Mouse (Mus musculus): ENCODE results near the gene Mgarp.
A peak's percentile ranks its signal among the peaks of the same experiment; 100 is the strongest.
"Not testable (repeated sequence)": the region's sequence is repeated elsewhere in the genome, so short reads cannot be mapped to it uniquely, and the experiment has no call there.

Gene Mgarp

GRCm38 (mm10) chr3:51397700-51398299 lies 1.3 kb upstream of the Mgarp start:
- DNase-seq (ENCODE audit: extremely low spot score, low spot score): no peak

DNA sequence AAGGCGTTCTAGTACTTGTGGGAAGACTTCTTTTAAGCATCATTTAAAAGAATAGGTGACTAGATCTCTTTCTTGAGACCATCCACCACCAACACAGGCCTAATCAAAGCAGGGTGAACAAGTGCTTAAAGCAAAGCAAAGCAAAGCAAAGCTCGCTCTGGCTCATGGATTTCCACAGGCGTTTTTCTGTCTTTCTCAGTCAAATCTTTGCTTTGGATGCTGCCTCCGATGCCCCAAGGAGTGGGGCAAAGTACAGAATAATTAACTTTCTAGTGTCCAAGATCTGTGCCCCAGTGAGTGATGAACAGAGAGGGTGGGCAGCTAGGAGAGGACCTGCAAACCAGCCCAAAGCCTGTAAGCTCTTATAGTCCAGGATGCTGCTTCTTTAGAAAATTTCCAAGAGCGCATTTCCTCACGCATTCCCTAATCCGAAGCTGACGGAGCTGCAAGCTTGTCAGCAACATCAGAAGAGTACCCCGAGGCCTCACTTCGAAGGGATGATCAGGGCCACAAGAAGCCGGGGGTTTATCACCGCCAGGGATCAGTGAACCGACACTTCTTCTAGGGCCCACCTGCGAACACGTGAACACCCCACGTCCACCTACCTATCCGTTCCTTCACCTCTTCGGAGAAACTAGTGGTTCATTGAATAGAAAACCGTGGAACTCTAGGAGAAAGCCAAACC lies 935 bp downstream of the Mgarp start:
- no peak for DNase-seq (ENCODE audit: extremely low spot score, low spot score)

DNA sequence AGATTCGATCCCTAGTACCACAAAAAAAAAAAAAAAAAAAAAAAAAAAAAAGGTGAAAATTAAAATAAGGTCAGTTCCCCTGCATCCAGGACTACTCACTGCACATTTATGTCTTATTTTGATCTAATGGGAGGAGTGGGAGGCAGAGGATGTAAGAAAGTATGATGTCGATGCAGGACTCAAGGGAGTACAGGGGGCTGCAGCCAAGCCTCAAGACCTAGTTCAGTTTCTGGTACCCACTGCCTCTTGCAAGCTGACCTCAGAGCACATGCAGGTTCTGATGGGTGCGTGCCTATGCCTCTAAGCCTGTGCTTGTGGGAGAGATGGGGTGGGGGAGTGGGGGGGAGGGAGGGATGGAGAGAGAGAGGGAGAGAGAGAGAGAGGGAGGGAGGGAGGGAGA lies 1.7 kb downstream of the Mgarp start:
- no peak for DNase-seq (ENCODE audit: extremely low spot score, low spot score)

GRCm38 (mm10) chr3:51393651-51394050 lies 2.9 kb downstream of the Mgarp start:
- DNase-seq (ENCODE audit: extremely low spot score, low spot score): no peak

DNA sequence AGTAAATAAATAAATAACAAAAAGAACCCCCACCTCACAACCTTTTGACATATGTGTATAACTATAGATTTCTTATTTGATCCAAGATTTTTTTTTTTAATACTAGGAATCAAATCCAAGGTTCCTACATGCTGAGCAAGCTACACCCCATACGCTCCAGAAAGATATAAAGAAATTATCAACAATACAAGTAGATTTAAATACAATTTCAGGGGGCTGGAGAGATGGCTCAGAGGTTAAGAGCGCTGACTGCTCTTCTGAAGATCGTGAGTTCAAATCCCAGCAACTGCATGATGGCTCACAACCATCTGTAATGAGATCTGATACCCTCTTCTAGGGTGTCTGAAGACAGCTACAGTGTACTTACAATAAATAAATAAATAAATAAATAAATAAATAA lies 3.5 kb downstream of the Mgarp start:
- not testable (repeated sequence) for DNase-seq (ENCODE audit: extremely low spot score, low spot score)

DNA sequence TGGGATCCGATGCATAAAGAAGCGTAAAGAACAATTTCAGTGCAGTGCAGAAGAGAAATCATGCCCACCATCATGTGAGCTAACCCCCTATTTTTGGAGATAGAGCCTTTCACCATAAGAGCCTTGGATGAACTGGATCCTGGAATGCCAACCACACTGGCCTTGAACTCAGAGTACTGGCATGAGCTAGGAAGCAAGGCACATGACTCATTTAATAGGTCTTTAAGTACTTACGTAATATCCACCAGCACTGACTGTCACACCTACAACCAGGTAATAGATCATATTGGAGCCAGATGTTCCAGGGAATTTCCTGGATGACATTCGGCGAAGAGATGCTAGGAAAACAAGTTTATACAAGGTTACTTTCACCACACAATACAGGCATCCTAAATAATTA lies 4.9 kb downstream of the Mgarp start:
- DNase-seq (ENCODE audit: extremely low spot score, low spot score): no peak

DNA sequence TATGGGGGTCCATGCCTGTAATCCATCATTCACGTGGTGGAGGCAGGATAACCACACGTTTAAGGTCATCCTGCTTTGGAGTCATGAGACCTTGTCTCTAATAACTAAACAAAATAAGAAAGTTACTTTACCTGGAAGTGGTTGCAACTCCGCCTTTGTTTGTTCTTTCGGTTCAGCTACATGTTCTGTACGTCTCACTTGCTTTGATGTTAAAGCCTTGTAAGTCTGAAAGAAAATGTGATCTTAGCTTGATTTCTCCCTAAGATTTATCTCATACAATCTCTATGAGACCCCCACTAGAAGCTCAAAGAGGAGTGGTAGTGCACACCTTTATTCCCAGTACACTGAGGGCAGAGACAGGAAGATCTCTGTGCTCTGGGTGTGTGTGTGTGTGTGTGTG lies 5.4 kb downstream of the Mgarp start:
- no peak for DNase-seq (ENCODE audit: extremely low spot score, low spot score)

- peak; percentile 31 for DNase-seq (ENCODE audit: extremely low spot score, low spot score)
Observed at GRCm38 (mm10) chr3:51388904-51389303, 7.6 kb downstream of the Mgarp start.

DNA sequence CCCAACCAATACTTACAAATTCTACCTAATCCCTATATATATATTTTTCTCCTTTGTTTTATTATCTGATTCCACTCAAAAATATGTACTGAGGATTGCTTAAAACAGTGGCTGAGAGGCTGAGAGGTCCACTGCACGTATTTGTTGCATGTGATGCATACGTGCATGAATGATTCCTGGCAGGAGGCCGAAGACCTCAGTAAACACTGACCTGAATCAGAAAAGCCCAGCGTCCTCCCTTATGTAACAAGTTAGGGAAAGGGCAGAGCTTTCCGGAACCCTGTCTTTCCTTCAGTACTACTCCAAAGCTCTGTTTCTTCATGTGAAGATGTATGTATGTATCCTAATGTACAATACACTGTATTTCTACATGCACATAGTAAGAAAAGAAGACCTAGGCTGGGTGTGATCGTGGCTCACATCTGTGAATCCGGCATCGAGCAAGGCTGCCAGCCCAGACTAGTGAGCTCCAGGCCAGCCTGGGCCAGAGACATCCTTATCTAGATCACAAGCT lies 8.6 kb downstream of the Mgarp start:
- DNase-seq (ENCODE audit: extremely low spot score, low spot score): no peak

- no peak for DNase-seq (ENCODE audit: extremely low spot score, low spot score)
Observed at GRCm38 (mm10) chr3:51387134-51387451, 9.4 kb downstream of the Mgarp start.

GRCm38 (mm10) chr3:51386441-51387133 lies 10.0 kb downstream of the Mgarp start:
- DNase-seq (ENCODE audit: extremely low spot score, low spot score): no peak

- DNase-seq (ENCODE audit: extremely low spot score, low spot score): no peak
Observed at GRCm38 (mm10) chr3:51383409-51383808, 13.1 kb downstream of the Mgarp start.

- no peak for DNase-seq (ENCODE audit: extremely low spot score, low spot score)
Observed at GRCm38 (mm10) chr3:51380660-51381014, 15.9 kb downstream of the Mgarp start.

DNA sequence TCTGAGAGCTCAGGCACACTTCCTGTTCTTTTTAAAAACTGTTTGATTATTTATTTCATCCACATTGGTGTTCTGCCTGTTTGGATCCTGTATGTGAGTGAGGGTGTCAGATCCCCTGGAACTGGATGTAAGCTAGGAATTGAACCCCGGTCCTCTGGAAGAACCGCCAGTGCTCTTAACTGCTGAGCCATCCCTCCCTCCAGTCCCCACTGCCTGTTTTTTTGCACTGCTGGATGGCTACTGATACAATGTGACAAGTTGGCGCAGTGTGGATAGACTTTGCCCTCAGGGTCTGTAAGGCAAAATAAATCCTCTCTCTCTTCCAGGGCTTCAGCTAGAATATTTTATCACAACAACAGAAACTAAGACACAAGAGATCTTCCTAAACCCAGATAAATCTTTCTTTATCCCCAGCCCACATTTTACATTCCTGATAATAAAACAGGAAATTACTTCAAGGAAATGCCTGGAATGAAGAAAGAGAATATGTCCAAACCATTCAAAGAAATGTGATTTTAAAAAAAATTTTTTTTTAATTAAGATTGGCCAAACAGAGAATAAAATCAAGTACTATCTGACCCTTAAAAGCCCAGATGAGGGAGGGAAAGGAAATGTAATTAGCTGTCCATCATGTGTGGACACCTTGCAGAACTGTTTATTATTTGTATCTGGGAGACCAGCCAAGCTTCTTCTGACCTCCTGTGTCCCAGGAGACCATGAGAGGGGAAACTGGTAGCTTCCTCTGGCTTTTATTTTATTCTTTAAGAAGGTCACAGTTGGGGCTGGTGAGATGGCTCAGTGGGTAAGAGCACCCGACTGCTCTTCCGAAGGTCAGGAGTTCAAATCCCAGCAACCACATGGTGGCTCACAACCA lies 16.5 kb downstream of the Mgarp start:
- no peak for DNase-seq (ENCODE audit: extremely low spot score, low spot score)

- DNase-seq (ENCODE audit: extremely low spot score, low spot score): no peak
Observed at GRCm38 (mm10) chr3:51378665-51378946, 17.9 kb downstream of the Mgarp start.

DNA sequence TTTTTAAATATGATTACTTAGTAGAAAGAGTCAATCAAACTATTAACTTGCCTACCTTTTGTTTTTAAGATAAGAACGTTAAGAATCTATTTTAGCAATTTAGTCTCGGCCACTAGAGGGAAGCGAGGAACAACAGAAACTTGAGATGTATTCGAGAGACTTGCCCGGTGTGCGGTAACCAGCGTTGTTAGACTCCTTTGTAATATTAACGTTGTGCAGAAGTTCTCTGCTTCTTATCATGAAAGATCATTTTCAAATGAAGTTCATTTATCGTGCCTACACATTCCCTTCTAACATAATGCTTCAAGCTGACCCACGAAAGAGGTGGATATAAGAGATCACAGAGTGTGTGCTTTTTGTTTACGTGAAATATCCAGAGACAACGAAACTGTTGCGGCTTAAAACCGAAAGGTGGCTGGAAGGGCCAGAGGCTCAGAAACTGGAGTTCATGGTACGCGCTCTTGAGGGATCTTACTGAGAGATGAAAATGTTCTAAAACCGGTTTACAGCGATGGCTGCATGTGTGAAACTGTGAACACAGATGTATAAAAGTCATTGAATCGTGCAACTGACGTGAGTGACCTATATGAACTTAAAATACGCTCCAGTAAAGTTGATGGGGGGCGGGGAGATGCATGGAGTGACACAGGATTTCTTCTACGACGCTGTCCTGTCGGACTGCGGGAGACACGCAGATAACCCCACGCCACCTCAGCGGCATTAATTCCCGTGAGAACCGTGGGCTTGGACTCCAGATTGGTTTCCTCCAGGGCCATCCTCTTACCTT lies 18.5 kb downstream of the Mgarp start:
- no peak for DNase-seq (ENCODE audit: extremely low spot score, low spot score)

- peak; percentile 47 for DNase-seq (ENCODE audit: extremely low spot score, low spot score)
Observed at GRCm38 (mm10) chr3:51375307-51376265, 21.0 kb downstream of the Mgarp start.

DNA sequence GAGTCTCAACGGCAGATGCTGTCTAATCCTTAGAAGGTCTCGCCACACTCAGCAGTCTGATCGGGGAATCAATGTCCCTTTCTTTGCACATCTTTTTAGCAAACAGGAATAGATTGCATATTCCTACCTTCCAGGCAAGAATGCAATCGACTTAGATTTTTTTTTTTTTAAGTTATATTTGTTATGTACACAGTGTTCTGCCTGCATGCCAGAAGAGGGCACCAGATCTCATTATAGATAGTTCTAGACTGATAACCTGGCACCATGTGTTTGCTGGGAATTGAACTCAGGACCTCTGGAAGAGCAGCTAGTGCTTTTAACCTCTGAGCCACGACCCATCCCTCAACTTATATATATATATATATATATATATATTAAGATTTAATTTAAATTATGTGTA lies 23.0 kb downstream of the Mgarp start:
- DNase-seq (ENCODE audit: extremely low spot score, low spot score): no peak

DNA sequence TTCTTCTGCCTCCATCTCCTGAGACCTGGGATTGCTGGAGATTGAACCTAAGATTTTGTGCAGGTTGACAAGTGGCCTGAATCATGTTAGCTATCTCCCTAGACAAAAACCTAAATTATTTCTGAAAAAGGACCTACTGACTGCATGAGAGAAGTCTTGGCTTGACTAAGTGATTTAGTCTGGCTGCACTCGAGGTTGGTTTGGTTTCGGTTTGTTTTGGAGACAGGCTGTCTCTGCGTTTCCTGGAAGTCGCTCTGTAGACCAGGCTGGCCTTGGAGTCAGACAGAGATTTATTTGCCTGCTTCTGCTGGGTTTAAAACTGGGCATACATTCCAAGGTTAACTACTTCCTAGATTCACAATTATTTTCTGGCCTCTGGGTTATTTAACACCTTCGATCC lies 23.7 kb downstream of the Mgarp start:
- no peak for DNase-seq (ENCODE audit: extremely low spot score, low spot score)

DNA sequence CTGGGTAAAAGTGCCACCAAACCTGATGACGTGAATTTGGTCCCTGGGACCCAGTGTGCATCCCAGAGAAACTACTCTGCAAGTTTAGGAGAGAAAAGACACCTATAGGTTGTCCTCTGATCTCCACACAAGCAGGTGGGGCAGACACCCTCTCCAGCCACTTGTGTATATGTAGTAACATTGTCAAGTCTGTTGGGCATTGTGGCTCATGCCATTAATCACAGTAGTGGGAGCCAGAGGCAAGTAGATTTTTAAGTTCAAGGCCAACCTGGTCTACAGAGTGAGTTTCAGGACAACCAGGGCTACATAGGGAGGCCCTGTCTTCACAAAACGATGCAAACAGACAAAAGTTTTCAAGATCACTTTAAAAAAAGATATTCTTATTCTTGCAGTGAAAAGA lies 24.7 kb downstream of the Mgarp start:
- no peak for DNase-seq (ENCODE audit: extremely low spot score, low spot score)
